Mouse (Mus musculus) CH12.LX (cell line): ENCODE measurements around the gene Heatr5b.

Experiments used
- CHD2 ChIP-seq: IDR thresholded peaks from 2 replicates; pipeline ENCODE4 v1.6.1; 2011; ENCODE audit warnings: low read length, improper control_type of control experiment
- CTCF ChIP-seq, 2 experiments: IDR thresholded peaks in 1 of 2; conservative IDR thresholded peaks in 1 of 2; 2 replicates each; pipeline ENCODE4 v1.5.1; 2011 to 2012; ENCODE audit warnings: low read depth in 2 of 2, low read length in 2 of 2, improper control_type of control experiment in 1 of 2, inconsistent platforms in 1 of 2, mild to moderate bottlenecking in 1 of 2, moderate library complexity in 1 of 2

- TF ChIP-seq CTCF (conservative IDR thresholded peaks at IDR 0.05 in 1 of 2, IDR thresholded peaks at IDR 0.05 in 1 of 2; ENCODE audit: low read depth in 2 of 2, low read length in 2 of 2) (no peak), CHD2 (no peak)
These were observed 124.9 kb downstream of the Heatr5b start for GRCm38 (mm10) chr17:78710258-78710657.
